Mouse (Mus musculus) midbrain, embryonic 15.5 days (tissue): ENCODE measurements around the gene Dgkb. TPM values are rescaled to one million over a fixed set of nuclear protein-coding genes. Genes with fewer than 3 reads are reported as not detected.

Source experiments
- ATAC-seq: fragments of 200-750 bp; cut with Nextera tagmentation; replicated peaks from 2 replicates; pipeline ENCODE4 v1.8.0; 2017; ENCODE audit warnings: moderate TSS enrichment
- H3K27ac ChIP-seq: fragments of 300-500 bp; sonication (generic); 2 replicates; pipeline ENCODE4 v1.5.1; 2015; ENCODE audit warnings: mild to moderate bottlenecking, inconsistent platforms
- H3K27me3 ChIP-seq: fragments of 300-500 bp; sonication (generic); replicated peaks from 2 replicates; pipeline ENCODE4 v1.6.1; 2015; ENCODE audit warnings: inconsistent platforms
- H3K36me3 ChIP-seq: fragments of 300-500 bp; sonication (generic); replicated peaks from 2 replicates; pipeline ENCODE4 v1.6.1; 2015; ENCODE audit warnings: inconsistent platforms
- H3K4me1 ChIP-seq: fragments of 300-500 bp; sonication (generic); 2 replicates; pipeline ENCODE4 v1.6.1; 2015; ENCODE audit warnings: inconsistent platforms
- H3K4me2 ChIP-seq: fragments of 300-500 bp; sonication (generic); 2 replicates; pipeline ENCODE4 v1.6.1; 2015; ENCODE audit warnings: inconsistent platforms, mild to moderate bottlenecking, moderate library complexity
- H3K4me3 ChIP-seq: fragments of 300-500 bp; sonication (generic); 2 replicates; pipeline ENCODE4 v1.5.1; 2015; ENCODE audit warnings: mild to moderate bottlenecking, inconsistent platforms
- H3K9ac ChIP-seq: fragments of 300-500 bp; sonication (generic); 2 replicates; pipeline ENCODE4 v1.6.1; 2015; ENCODE audit warnings: mild to moderate bottlenecking, inconsistent platforms
- H3K9me3 ChIP-seq: fragments of 300-500 bp; sonication (generic); 2 replicates; pipeline ENCODE4 v1.6.1; 2016; ENCODE audit warnings: inconsistent platforms
- WGBS: fragments of 180-500 bp; shearing (Covaris S2); methylation state at CpG from one replicate; pipeline ENCODE4 v1.1.7; 2015; ENCODE audit warnings: mixed read lengths; 5-methylcytosine and 5-hydroxymethylcytosine counted together
- polyA plus RNA-seq: library from polyadenylated mRNA; unstranded; fragments of >200 nt; fragmentation: Nextera tagmentation; extraction: Ambion mirVana; gene quantifications from 2 replicates; pipeline ENCODE4 v1.2.1, GENCODE M21; 2015

Gene Dgkb
- polyA plus RNA-seq, 1 experiment from 2014 or later, result 7.6 TPM

- Histone ChIP-seq H3K27me3 (no peaks in the 10 kb centered on the region), H3K36me3 (no peaks in the 10 kb centered on the region), H3K4me3 (no peak overlapping the region), H3K4me1 (no peaks in the 10 kb centered on the region), H3K9ac (no peak overlapping the region), H3K9me3 (no peaks in the 10 kb centered on the region), H3K27ac (no peak overlapping the region), H3K4me2 (no peak overlapping the region)
- no peak for ATAC-seq
Measured at GRCm38 (mm10) chr12:38309885-38310284, 492.4 kb downstream of the Dgkb start.

- Histone ChIP-seq H3K4me3 (no peak overlapping the region), H3K9ac (no peak overlapping the region), H3K4me1 (no peaks in the 10 kb centered on the region), H3K27me3 (no peaks in the 10 kb centered on the region), H3K4me2 (no peak overlapping the region), H3K27ac (no peak overlapping the region), H3K36me3 (no peaks in the 10 kb centered on the region), H3K9me3 (no peaks in the 10 kb centered on the region)
- WGBS, result 15% methylated on average over 1 of the region's 1 CpGs
- ATAC-seq, result no peak
Measured at GRCm38 (mm10) chr12:38327729-38328271, 510.3 kb downstream of the Dgkb start.

GRCm38 (mm10) chr12:38328779-38329178 lies 511.3 kb downstream of the Dgkb start:
- no peak overlapping the region for H3K4me2 ChIP-seq
- H3K9me3 ChIP-seq, result no peaks in the 10 kb centered on the region
- H3K4me3 ChIP-seq, result no peak overlapping the region
- H3K36me3 ChIP-seq, result no peaks in the 10 kb centered on the region
- no peaks in the 10 kb centered on the region for H3K27me3 ChIP-seq
- no peak overlapping the region for H3K27ac ChIP-seq
- H3K9ac ChIP-seq, result no peak overlapping the region
- H3K4me1 ChIP-seq, result no peaks in the 10 kb centered on the region
- no peak for ATAC-seq

GRCm38 (mm10) chr12:38342657-38343056 lies 525.1 kb downstream of the Dgkb start:
- H3K4me3 ChIP-seq, result no peak overlapping the region

GRCm38 (mm10) chr12:38352481-38352880 lies 535.0 kb downstream of the Dgkb start:
- H3K36me3 ChIP-seq, result no peaks in the 10 kb centered on the region
- ATAC-seq, result no peak
- no peak overlapping the region for H3K4me3 ChIP-seq
- H3K4me2 ChIP-seq, result no peak overlapping the region
- 89% methylated on average over 3 of the region's 3 CpGs for WGBS
- no peaks in the 10 kb centered on the region for H3K9me3 ChIP-seq
- no peaks in the 10 kb centered on the region for H3K27me3 ChIP-seq
- no peaks in the 10 kb centered on the region for H3K4me1 ChIP-seq
- H3K27ac ChIP-seq, result no peak overlapping the region
- no peak overlapping the region for H3K9ac ChIP-seq

More at GRCm38 (mm10) chr12:38342657-38343056, 525.1 kb downstream of the Dgkb start:
- ATAC-seq, result peak; percentile 97
- H3K4me1 ChIP-seq, result peaks cover 3% of the 10 kb centered on the region
- H3K9ac ChIP-seq, result no peak overlapping the region
- H3K27me3 ChIP-seq, result no peaks in the 10 kb centered on the region
- 6% methylated on average over 6 of the region's 6 CpGs for WGBS
- peak overlapping the region; percentile 30; the same call in 1 of the 2 replicates for H3K4me2 ChIP-seq
- no peak overlapping the region for H3K27ac ChIP-seq
- H3K36me3 ChIP-seq, result no peaks in the 10 kb centered on the region
- H3K9me3 ChIP-seq, result no peaks in the 10 kb centered on the region

- Histone ChIP-seq H3K4me3 (no peak overlapping the region), H3K9me3 (no peaks in the 10 kb centered on the region), H3K9ac (no peak overlapping the region), H3K4me1 (no peaks in the 10 kb centered on the region), H3K27ac (no peak overlapping the region), H3K27me3 (no peaks in the 10 kb centered on the region), H3K4me2 (no peak overlapping the region), H3K36me3 (no peaks in the 10 kb centered on the region)
- WGBS, result 77% methylated on average over 1 of the region's 1 CpGs
- ATAC-seq, result no peak
Measured at GRCm38 (mm10) chr12:38356386-38356785, 538.9 kb downstream of the Dgkb start.

GRCm38 (mm10) chr12:38361491-38361890 lies 544.0 kb downstream of the Dgkb start:
- no peaks in the 10 kb centered on the region for H3K9me3 ChIP-seq
- no peaks in the 10 kb centered on the region for H3K4me1 ChIP-seq
- H3K4me3 ChIP-seq, result no peak overlapping the region
- no peak overlapping the region for H3K4me2 ChIP-seq
- no peak overlapping the region for H3K27ac ChIP-seq
- no peak for ATAC-seq
- no peak overlapping the region for H3K9ac ChIP-seq
- WGBS, result 82% methylated on average over 4 of the region's 4 CpGs
- no peaks in the 10 kb centered on the region for H3K27me3 ChIP-seq
- no peaks in the 10 kb centered on the region for H3K36me3 ChIP-seq

GRCm38 (mm10) chr12:38371597-38371996 lies 554.1 kb downstream of the Dgkb start:
- Histone ChIP-seq H3K36me3 (no peaks in the 10 kb centered on the region), H3K27ac (no peak overlapping the region), H3K9ac (no peak overlapping the region), H3K9me3 (no peaks in the 10 kb centered on the region), H3K4me1 (no peaks in the 10 kb centered on the region), H3K27me3 (no peaks in the 10 kb centered on the region), H3K4me2 (no peak overlapping the region), H3K4me3 (no peak overlapping the region)
- 75% methylated on average over 2 of the region's 2 CpGs for WGBS
- ATAC-seq, result no peak

- H3K36me3 ChIP-seq, result no peaks in the 10 kb centered on the region
- no peak overlapping the region for H3K4me3 ChIP-seq
- no peaks in the 10 kb centered on the region for H3K9me3 ChIP-seq
- no peaks in the 10 kb centered on the region for H3K27me3 ChIP-seq
- H3K9ac ChIP-seq, result no peak overlapping the region
- WGBS, result 84% methylated on average over 3 of the region's 3 CpGs
- no peak overlapping the region for H3K4me2 ChIP-seq
- no peaks in the 10 kb centered on the region for H3K4me1 ChIP-seq
- ATAC-seq, result no peak
- H3K27ac ChIP-seq, result no peak overlapping the region
Measured at GRCm38 (mm10) chr12:38374159-38374558, 556.6 kb downstream of the Dgkb start.

GRCm38 (mm10) chr12:38385942-38386341 lies 568.4 kb downstream of the Dgkb start:
- H3K4me2 ChIP-seq, result no peak overlapping the region
- H3K4me3 ChIP-seq, result no peak overlapping the region
- H3K9me3 ChIP-seq, result no peaks in the 10 kb centered on the region
- no peak for ATAC-seq
- no peak overlapping the region for H3K9ac ChIP-seq
- H3K27ac ChIP-seq, result no peak overlapping the region
- H3K36me3 ChIP-seq, result no peaks in the 10 kb centered on the region
- H3K4me1 ChIP-seq, result no peaks in the 10 kb centered on the region
- no peaks in the 10 kb centered on the region for H3K27me3 ChIP-seq
- WGBS, result 73% methylated on average over 6 of the region's 6 CpGs

- no peak overlapping the region for H3K9ac ChIP-seq
- H3K27ac ChIP-seq, result no peak overlapping the region
- WGBS, result 79% methylated on average over 1 of the region's 1 CpGs
- H3K4me2 ChIP-seq, result no peak overlapping the region
- H3K9me3 ChIP-seq, result no peaks in the 10 kb centered on the region
- no peak for ATAC-seq
- H3K27me3 ChIP-seq, result no peaks in the 10 kb centered on the region
- no peaks in the 10 kb centered on the region for H3K4me1 ChIP-seq
- no peaks in the 10 kb centered on the region for H3K36me3 ChIP-seq
- no peak overlapping the region for H3K4me3 ChIP-seq
Measured at GRCm38 (mm10) chr12:38386991-38387390, 569.5 kb downstream of the Dgkb start.

GRCm38 (mm10) chr12:38387654-38388053 lies 570.1 kb downstream of the Dgkb start:
- H3K9ac ChIP-seq, result no peak overlapping the region
- H3K9me3 ChIP-seq, result no peaks in the 10 kb centered on the region
- H3K4me1 ChIP-seq, result no peaks in the 10 kb centered on the region
- no peak for ATAC-seq
- H3K27ac ChIP-seq, result no peak overlapping the region
- WGBS, result 87% methylated on average over 2 of the region's 2 CpGs
- no peak overlapping the region for H3K4me3 ChIP-seq
- no peak overlapping the region for H3K4me2 ChIP-seq
- no peaks in the 10 kb centered on the region for H3K27me3 ChIP-seq
- H3K36me3 ChIP-seq, result no peaks in the 10 kb centered on the region

GRCm38 (mm10) chr12:38388243-38388642 lies 570.7 kb downstream of the Dgkb start:
- Histone ChIP-seq H3K27ac (no peak overlapping the region), H3K27me3 (no peaks in the 10 kb centered on the region), H3K9ac (no peak overlapping the region), H3K4me2 (no peak overlapping the region), H3K4me3 (no peak overlapping the region), H3K36me3 (no peaks in the 10 kb centered on the region), H3K9me3 (no peaks in the 10 kb centered on the region), H3K4me1 (no peaks in the 10 kb centered on the region)
- ATAC-seq, result no peak
- WGBS, result 88% methylated on average over 5 of the region's 5 CpGs
